Mouse (Mus musculus) heart, postnatal 0 days (tissue): ENCODE data around the gene Ago1. TPM values are rescaled to one million over a fixed set of nuclear protein-coding genes. Genes with fewer than 3 reads are reported as not detected.
A peak's percentile ranks its signal among the peaks of the same experiment; 100 is the strongest.

ENCODE experiments used
- ATAC-seq: fragments of 200-750 bp; cut with Nextera tagmentation; 2 replicates; pipeline ENCODE4 v1.8.0; 2017; ENCODE audit warnings: low read depth, moderate number of reproducible peaks, moderate library complexity; ENCODE audit not compliant: insufficient read depth
- DNase-seq: peaks from one replicate; pipeline ENCODE4 v3.0.0-alpha.2; 2016; ENCODE audit warnings: low spot score
- H3K27ac ChIP-seq: fragments of 300-500 bp; sonication (generic); 2 replicates; pipeline ENCODE4 v1.5.1; 2014; ENCODE audit warnings: low read depth, mild to moderate bottlenecking
- H3K27me3 ChIP-seq: fragments of 300-500 bp; sonication (generic); 2 replicates; pipeline ENCODE4 v1.6.1; 2014; ENCODE audit warnings: low read length, mixed read lengths; ENCODE audit not compliant: control insufficient read depth, insufficient read depth
- H3K36me3 ChIP-seq: fragments of 300-500 bp; sonication (generic); replicated peaks from 2 replicates; pipeline ENCODE4 v1.6.1; 2014; ENCODE audit warnings: low read length, mixed read lengths; ENCODE audit not compliant: control insufficient read depth, insufficient read depth
- H3K4me1 ChIP-seq: fragments of 300-500 bp; sonication (generic); 2 replicates; pipeline ENCODE4 v1.6.1; 2014; ENCODE audit warnings: antibody characterized with exemption; ENCODE audit not compliant: control insufficient read depth, insufficient read depth
- H3K4me2 ChIP-seq: fragments of 300-500 bp; sonication (generic); 2 replicates; pipeline ENCODE4 v1.6.1; 2014; ENCODE audit warnings: low read depth, mild to moderate bottlenecking, low read length, moderate library complexity
- H3K4me3 ChIP-seq: fragments of 300-500 bp; sonication (generic); 2 replicates; pipeline ENCODE4 v1.5.1; 2014; ENCODE audit warnings: low read depth, low read length
- H3K9ac ChIP-seq: fragments of 300-500 bp; sonication (generic); replicated peaks from 2 replicates; pipeline ENCODE4 v1.6.1; 2014; ENCODE audit warnings: low read depth, low read length, mixed read lengths
- H3K9me3 ChIP-seq: fragments of 300-500 bp; sonication (generic); replicated peaks from 2 replicates; pipeline ENCODE4 v1.6.1; 2016; ENCODE audit warnings: low read length; ENCODE audit not compliant: control insufficient read depth
- CTCF ChIP-seq: IDR thresholded peaks from 2 replicates; pipeline ENCODE4 v1.5.1; 2016; ENCODE audit warnings: antibody characterized with exemption, control low read depth, low read depth
- EP300 ChIP-seq: IDR thresholded peaks from 2 replicates; pipeline ENCODE4 v1.6.1; 2016; ENCODE audit warnings: antibody characterized with exemption, low read depth
- WGBS: fragments of 180-500 bp; shearing (Covaris S2); extraction: QIAGEN DNeasy Blood & Tissue Kit; methylation state at CpG from one replicate; pipeline ENCODE4 v1.1.7; 2014; 5-methylcytosine and 5-hydroxymethylcytosine counted together
- polyA plus RNA-seq: library from polyadenylated mRNA; unstranded; fragments of >200 nt; fragmentation: Nextera tagmentation; extraction: Ambion mirVana; gene quantifications from 2 replicates; pipeline ENCODE4 v1.2.1, GENCODE M21; 2015
- total RNA-seq: library from RNA; depleted of rRNA; stranded (reverse); fragments of >200 nt; gene quantifications from 2 replicates; pipeline ENCODE4 v1.2.3, GENCODE M21; 2014; ENCODE audit warnings: low replicate concordance; rRNA removed

Gene Ago1
- total RNA-seq (9.9 and 22.3 TPM in 2 replicates), polyA plus RNA-seq (1.4 and 1.6 TPM in 2 replicates)

DNA sequence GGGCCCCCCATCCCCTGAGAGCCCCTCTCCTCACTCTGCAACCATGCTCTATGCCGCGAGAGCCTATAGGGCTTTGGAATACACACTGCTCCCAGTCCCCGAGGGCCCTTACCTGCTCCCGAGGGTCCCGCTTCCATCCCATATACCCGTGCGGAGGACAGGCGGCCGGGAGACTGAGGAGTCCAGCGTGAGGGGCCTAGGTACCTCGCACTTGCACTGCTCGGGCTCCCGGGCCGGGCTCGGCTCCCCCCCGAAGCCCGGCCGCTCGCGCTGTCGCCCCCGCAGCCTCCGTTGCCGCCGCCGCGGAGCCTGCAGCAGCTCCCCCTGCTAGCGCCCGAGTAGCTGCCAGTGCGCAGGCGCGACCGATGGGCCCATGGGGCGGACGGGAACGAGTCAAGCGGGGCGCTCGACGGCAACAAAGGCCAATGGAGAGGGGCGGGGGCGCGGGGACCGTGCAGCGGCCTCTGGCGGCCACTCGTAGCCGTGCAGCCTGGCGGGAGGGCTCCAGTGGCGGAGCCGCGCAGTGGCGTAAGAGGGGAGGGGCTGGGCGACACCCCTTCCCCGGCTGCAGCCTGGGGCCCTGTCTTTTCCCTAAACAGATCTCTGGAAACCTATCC, at the start of gene Ago1:
Gene Ago1 (minus strand): TSS at position 299 of the 617 bp plus-strand sequence.
- peak; percentile 95 for TF ChIP-seq CTCF
- TF ChIP-seq EP300, result peak; percentile 39; the same call in 1 of the 2 replicates

DNA sequence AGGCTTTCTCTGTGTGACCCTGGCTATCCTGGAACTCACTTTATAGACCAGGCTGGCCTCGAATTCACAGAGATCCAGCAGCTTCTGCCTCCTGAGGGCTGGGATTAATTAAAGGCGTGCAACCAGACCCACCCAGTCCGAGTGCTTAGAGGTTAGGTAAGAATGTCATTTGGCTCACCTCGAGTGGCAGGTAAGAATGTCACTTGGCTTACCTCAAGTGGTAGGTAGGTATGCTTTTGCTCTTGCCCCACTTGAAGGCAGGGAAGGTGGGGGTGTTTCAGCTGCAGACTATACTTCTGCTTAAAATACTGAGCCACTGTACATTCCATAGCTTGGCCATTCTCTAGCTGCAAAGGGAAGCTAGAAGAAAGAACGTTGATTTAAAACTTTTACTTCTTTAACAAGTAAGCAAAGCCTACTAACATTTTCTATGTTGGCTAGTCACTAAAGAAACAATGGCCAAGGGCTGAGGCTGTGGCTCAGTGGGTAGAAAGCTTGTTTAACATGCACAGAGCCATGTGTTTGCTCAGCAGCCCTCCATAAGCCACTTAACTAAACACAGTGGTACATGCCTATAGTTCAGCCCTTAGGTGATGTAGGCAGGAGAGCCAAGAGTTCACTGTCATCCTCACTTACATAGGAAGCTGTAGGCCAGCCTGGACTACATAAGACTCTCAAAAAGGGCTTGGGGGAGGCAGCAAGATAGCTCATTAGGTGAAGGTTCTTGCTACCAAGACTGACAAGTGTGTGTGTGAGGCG, 44.1 kb upstream of the Ago1 start:
- DNase-seq (no peak), ATAC-seq (no peak)
- Histone ChIP-seq H3K9me3 (no peaks in the 10 kb centered on the region), H3K9ac (no peak overlapping the region), H3K4me2 (no peak overlapping the region), H3K4me3 (no peak overlapping the region), H3K27ac (no peak overlapping the region), H3K4me1 (no peaks in the 10 kb centered on the region), H3K36me3 (no peaks in the 10 kb centered on the region), H3K27me3 (no peaks in the 10 kb centered on the region)
- TF ChIP-seq CTCF, result no peak
- no peak for TF ChIP-seq EP300
- WGBS, result 79% methylated on average over 6 of the region's 6 CpGs

More for the DNA sequence above, at the start of gene Ago1:
- Histone ChIP-seq H3K4me2 (peak within 1 kb of the TSS; percentile 90), H3K9ac (peak within 1 kb of the TSS; percentile 68), H3K9me3 (no peaks in the 10 kb centered on the region), H3K36me3 (no peaks in the 10 kb centered on the region), H3K27me3 (no peaks in the 10 kb centered on the region), H3K27ac (peak within 1 kb of the TSS; percentile 51), H3K4me3 (peak within 1 kb of the TSS; percentile 75), H3K4me1 (peaks cover 8% of the 10 kb centered on the region; the same call in 1 of the 2 replicates)
- peak; percentile 92 for ATAC-seq
- peak; percentile 95 for DNase-seq
- under 1% methylated on average over 52 of the region's 55 CpGs for WGBS

GRCm38 (mm10) chr4:126511013-126511412, 42.6 kb upstream of the Ago1 start:
- WGBS, result 77% methylated on average over 5 of the region's 5 CpGs
- no peak overlapping the region for H3K27ac ChIP-seq
- no peaks in the 10 kb centered on the region for H3K4me1 ChIP-seq
- H3K4me2 ChIP-seq, result no peak overlapping the region
- no peak for TF ChIP-seq EP300
- TF ChIP-seq CTCF, result no peak
- ATAC-seq (no peak), DNase-seq (no peak)
- no peaks in the 10 kb centered on the region for H3K27me3 ChIP-seq
- H3K36me3 ChIP-seq, result peaks cover 11% of the 10 kb centered on the region
- no peak overlapping the region for H3K9ac ChIP-seq
- H3K9me3 ChIP-seq, result no peaks in the 10 kb centered on the region
- H3K4me3 ChIP-seq, result no peak overlapping the region

DNA sequence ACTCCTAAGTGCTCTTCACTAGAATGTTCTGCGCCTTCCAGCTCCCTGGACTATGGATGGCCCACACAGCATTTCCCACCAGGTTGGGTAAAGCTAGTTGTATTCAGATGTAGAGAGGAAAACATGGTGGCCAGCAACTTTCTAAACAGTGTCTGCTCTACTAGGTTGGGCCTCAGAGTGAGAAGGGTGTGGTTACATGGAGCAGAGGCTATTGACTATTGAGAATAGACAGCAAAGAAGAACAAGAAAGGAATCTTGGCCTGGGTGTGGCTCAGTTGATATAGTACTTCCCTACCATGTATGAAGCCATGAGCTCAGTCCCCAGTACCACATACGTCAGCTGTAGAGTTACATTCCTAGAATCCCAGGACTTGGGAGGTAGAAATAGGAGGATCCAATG, 40.7 kb upstream of the Ago1 start:
- 90% methylated on average over 2 of the region's 2 CpGs for WGBS
- Histone ChIP-seq H3K36me3 (peaks cover 11% of the 10 kb centered on the region), H3K9me3 (no peaks in the 10 kb centered on the region), H3K4me2 (no peak overlapping the region), H3K9ac (no peak overlapping the region), H3K27me3 (no peaks in the 10 kb centered on the region), H3K4me1 (no peaks in the 10 kb centered on the region), H3K4me3 (no peak overlapping the region), H3K27ac (no peak overlapping the region)
- TF ChIP-seq EP300 (no peak), CTCF (no peak)
- DNase-seq, result no peak
- no peak for ATAC-seq

- Histone ChIP-seq H3K36me3 (peaks cover 11% of the 10 kb centered on the region), H3K9ac (no peak overlapping the region), H3K27me3 (no peaks in the 10 kb centered on the region), H3K4me3 (no peak overlapping the region), H3K27ac (no peak overlapping the region), H3K4me2 (no peak overlapping the region), H3K9me3 (no peaks in the 10 kb centered on the region), H3K4me1 (no peaks in the 10 kb centered on the region)
- no peak for TF ChIP-seq EP300
- TF ChIP-seq CTCF, result no peak
- 75% methylated on average over 14 of the region's 14 CpGs for WGBS
- no peak for DNase-seq
- ATAC-seq, result no peak
These were observed 39.9 kb upstream of the Ago1 start for GRCm38 (mm10) chr4:126508110-126508899.
